Mouse (Mus musculus) spleen, embryonic (tissue): Measurements from ENCODE around the gene Hus1b.

ENCODE experiments used
- CTCF ChIA-PET: fragments of 350-600 bp; sonication (Branson Sonifier 250); formaldehyde crosslinking; loops from one replicate; lab custom pipeline; 2022; lab: Charles Lee

The Hus1b gene

GRCm38 (mm10) chr13:30952044-30952443, 4.5 kb upstream of the Hus1b start:
- CTCF ChIA-PET, result no interaction called here

- CTCF ChIA-PET, result no interaction called here
These were observed 1.6 kb upstream of the Hus1b start for GRCm38 (mm10) chr13:30949181-30949580.

GRCm38 (mm10) chr13:30947129-30947528, 430 bp downstream of the Hus1b start:
- CTCF ChIA-PET, result no interaction called here

GRCm38 (mm10) chr13:30945788-30946187, 1.8 kb downstream of the Hus1b start:
- CTCF ChIA-PET, result interaction anchor here (0.9 kb wide), 1 partner anchor 21 kb away, joined by 3 read pairs; no protein-coding TSS in a partner anchor

- CTCF ChIA-PET, result interaction anchor here (0.6 kb wide), 1 partner anchor 139 kb away, joined by 3 read pairs; no protein-coding TSS in a partner anchor
These were observed 14.6 kb downstream of the Hus1b start for GRCm38 (mm10) chr13:30932972-30933371.

- CTCF ChIA-PET, result no interaction called here
These were observed 15.9 kb downstream of the Hus1b start for GRCm38 (mm10) chr13:30931613-30932012.

- CTCF ChIA-PET, result no interaction called here
These were observed 18.4 kb downstream of the Hus1b start for GRCm38 (mm10) chr13:30929119-30929518.

GRCm38 (mm10) chr13:30924269-30924668, 23.3 kb downstream of the Hus1b start:
- CTCF ChIA-PET, result no interaction called here

- CTCF ChIA-PET, result no interaction called here
These were observed 25.6 kb downstream of the Hus1b start for GRCm38 (mm10) chr13:30921914-30922313.

GRCm38 (mm10) chr13:30913757-30914156, 33.8 kb downstream of the Hus1b start:
- CTCF ChIA-PET, result no interaction called here

GRCm38 (mm10) chr13:30913028-30913427, 34.5 kb downstream of the Hus1b start:
- CTCF ChIA-PET, result no interaction called here

GRCm38 (mm10) chr13:30911931-30912625, 35.5 kb downstream of the Hus1b start:
- CTCF ChIA-PET, result no interaction called here

GRCm38 (mm10) chr13:30910889-30911288, 36.7 kb downstream of the Hus1b start:
- CTCF ChIA-PET, result interaction anchor here (0.5 kb wide), 1 partner anchor 722 kb away, joined by 3 read pairs; no protein-coding TSS in a partner anchor

- CTCF ChIA-PET, result no interaction called here
These were observed 45.3 kb downstream of the Hus1b start for GRCm38 (mm10) chr13:30902286-30902685.

GRCm38 (mm10) chr13:30901387-30902041, 46.0 kb downstream of the Hus1b start:
- CTCF ChIA-PET, result no interaction called here
